In the genomic region with DNA sequence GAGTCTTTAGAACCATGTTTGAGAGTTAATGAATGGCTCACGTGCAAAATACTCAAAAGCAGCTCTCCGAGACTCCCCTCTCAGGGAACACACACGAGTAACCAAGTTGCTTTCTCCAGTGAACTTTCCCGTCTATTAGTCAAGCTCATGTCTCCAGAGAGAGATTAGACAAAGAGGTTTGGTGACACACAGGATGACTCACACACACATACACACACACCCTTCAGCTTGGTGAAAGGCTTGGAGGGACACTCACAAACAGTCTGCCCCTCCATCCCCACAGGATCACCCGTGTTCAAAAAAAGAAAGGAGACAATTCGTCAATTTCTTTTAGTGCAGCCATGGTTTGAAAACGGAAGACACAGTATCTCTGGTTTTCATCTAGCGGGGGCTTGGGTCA, we compare ENCODE assay signal across 14 mouse cellular contexts.
"Had no signal": no experiment of that assay in that cellular context is flagged by ENCODE, and none has a peak within 500 bp of the region (broad histone marks: within the 10 kb centered on the region; RNA-seq: fewer than 3 reads in every experiment).

No protein-coding gene starts in this region.

- H3K4me3 ChIP-seq: kidney, embryonic 15.5 days; limb, embryonic 10.5 days; liver, embryonic 15.5 days; midbrain, embryonic 10.5 days had no signal

- H3K27me3 ChIP-seq: kidney, embryonic 15.5 days; liver, embryonic 15.5 days had no signal

- H3K4me2 ChIP-seq: kidney, embryonic 15.5 days; liver, embryonic 11.5 days; liver, embryonic 15.5 days; lung, embryonic 14.5 days had no signal

- H3K4me1 ChIP-seq: kidney, embryonic 15.5 days; limb, embryonic 10.5 days; liver, embryonic 15.5 days had no signal

- ATAC-seq: midbrain, embryonic 16.5 days had no signal

- DNase-seq: kidney, adult 18-20 months; kidney, postnatal 14 days; lung, embryonic 14.5 days; lung, postnatal 10 days; lung, postnatal 4 days; right cerebral cortex, postnatal 14 days; thymus, adult 2 months; thymus, postnatal 36 days had no signal

- H3K27ac ChIP-seq: kidney, embryonic 15.5 days; limb, embryonic 10.5 days; liver, embryonic 15.5 days; midbrain, embryonic 10.5 days had no signal

- H3K9me3 ChIP-seq: kidney, embryonic 15.5 days; limb, embryonic 10.5 days; liver, embryonic 15.5 days; midbrain, embryonic 10.5 days had no signal

- H3K9ac ChIP-seq: kidney, embryonic 15.5 days; liver, embryonic 15.5 days; lung, embryonic 14.5 days had no signal

- H3K36me3 ChIP-seq: kidney, embryonic 15.5 days; limb, embryonic 10.5 days; liver, embryonic 15.5 days; midbrain, embryonic 10.5 days had no signal
